Comparison of ENCODE assay signal across 8 mouse cellular contexts in the genomic region with DNA sequence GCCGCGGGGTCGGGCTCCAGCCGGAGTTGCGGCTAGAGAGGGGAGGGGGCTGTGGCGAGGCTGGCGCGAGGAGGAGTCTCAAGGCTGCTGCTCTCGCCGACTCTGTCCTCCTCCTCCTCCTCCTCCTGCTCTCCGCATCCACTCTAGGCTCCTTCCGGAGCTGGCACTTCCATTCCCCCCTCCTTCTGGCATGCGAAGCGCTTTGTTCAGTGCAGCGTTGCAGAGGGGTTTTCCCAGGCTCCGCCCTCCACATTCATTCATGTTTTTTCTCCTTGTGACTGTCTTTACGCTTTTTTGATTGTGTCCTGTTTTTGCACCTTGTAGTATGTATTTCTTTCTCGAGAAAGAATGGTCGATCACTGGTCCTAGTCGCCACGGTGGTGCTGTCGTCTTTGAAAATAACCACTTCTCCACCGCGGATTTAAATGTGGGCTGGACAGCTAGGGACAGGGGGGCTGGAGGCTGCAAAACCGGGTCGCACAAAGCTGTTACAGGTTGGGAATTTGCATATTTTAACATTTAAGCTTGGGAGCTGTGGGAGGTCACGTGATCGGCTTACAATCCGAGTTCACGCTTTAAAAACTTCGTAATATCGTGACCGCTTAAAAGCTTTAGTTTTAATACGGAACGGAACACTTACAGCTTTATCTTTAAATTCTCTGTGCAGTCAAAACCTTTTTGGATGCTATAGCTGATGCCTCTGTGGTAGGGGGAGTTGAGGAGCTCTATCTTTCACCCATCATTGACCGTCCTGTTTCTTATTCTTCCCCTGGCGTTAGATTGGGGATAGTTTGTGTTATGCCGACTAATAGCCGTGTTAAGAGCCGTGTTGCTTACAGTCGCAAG. TPM values are rescaled to one million over a fixed set of nuclear protein-coding genes. Genes with fewer than 3 reads are reported as not detected.
DNase-seq lines count a peak whose midpoint lies in the region; ATAC-seq and TF ChIP-seq lines count a peak whose summit lies in the region.

No protein-coding gene starts in this region.

- H3K4me3 ChIP-seq in forebrain, postnatal 0 days (ENCODE audit: low read depth, low read length) = peak overlapping the region; percentile 90
- H3K4me3 ChIP-seq in lung, embryonic 16.5 days (ENCODE audit: low read length) = peak overlapping the region; percentile 97

- 0 out of 2 replicates have a peak, but pooled peaks cover 8% of the 10 kb centered on the region for H3K36me3 ChIP-seq in forebrain, postnatal 0 days (ENCODE audit: insufficient read depth)
- H3K36me3 ChIP-seq in lung, embryonic 16.5 days (ENCODE audit: control insufficient read depth, insufficient read depth, low read length) = peaks cover 10% of the 10 kb centered on the region

- H3K9ac ChIP-seq in forebrain, postnatal 0 days = peak overlapping the region; percentile 89
- H3K9ac ChIP-seq in lung, embryonic 16.5 days (ENCODE audit: low read length) = peak overlapping the region; percentile 82

- no peaks in the 10 kb centered on the region for H3K9me3 ChIP-seq in forebrain, postnatal 0 days (ENCODE audit: low read length)
- no peaks in the 10 kb centered on the region for H3K9me3 ChIP-seq in lung, embryonic 16.5 days (ENCODE audit: control insufficient read depth, low read length)

- H3K4me1 ChIP-seq in forebrain, postnatal 0 days (ENCODE audit: insufficient read depth) = 0 out of 2 replicates have a peak, but pooled peaks cover 9% of the 10 kb centered on the region
- H3K4me1 ChIP-seq in lung, embryonic 16.5 days (replicated peaks; ENCODE audit: control insufficient read depth, insufficient read depth, low read length) = peaks cover 12% of the 10 kb centered on the region

- H3K4me2 ChIP-seq in forebrain, postnatal 0 days (ENCODE audit: low read depth) = peak overlapping the region; percentile 82
- peak overlapping the region; percentile 91 for H3K4me2 ChIP-seq in lung, embryonic 16.5 days (ENCODE audit: low read depth, low read length)

- WGBS in forebrain, postnatal 0 days = under 1% methylated on average over 38 of the region's 41 CpGs
- under 1% methylated on average over 35 of the region's 41 CpGs for WGBS in lung, embryonic 16.5 days

- peak; percentile 82 for DNase-seq in MN1 (ENCODE audit: low spot score)
- peak; percentile 75 for DNase-seq in cerebellum, adult 11-12 months
- peak; percentile 87 for DNase-seq in forebrain, postnatal 0 days
- DNase-seq in layer of hippocampus, postnatal 10 days (ENCODE audit: low spot score in 2 of 2) = peak; percentile 59 to 66
- DNase-seq in ovary, adult 18-20 months (ENCODE audit: low spot score) = peak; percentile 63
- peak; percentile 62 to 74 for DNase-seq in thymus, adult 18-20 months

- peak; percentile 83 for ATAC-seq in forebrain, postnatal 0 days
- peak; percentile 39 to 56 for ATAC-seq in hematopoietic stem cell, adult 5-6 weeks (replicated peaks in 1 of 2; ENCODE audit: insufficient read depth in 1 of 2, low FRiP score in 2 of 2, low TSS enrichment in 1 of 2, low read depth in 1 of 2, poor library complexity in 2 of 2, severe bottlenecking in 2 of 2)
- ATAC-seq in lung, embryonic 16.5 days (ENCODE audit: low read depth) = peak; percentile 49

- no peaks in the 10 kb centered on the region for H3K27me3 ChIP-seq in forebrain, postnatal 0 days (ENCODE audit: insufficient read depth, low read length)
- H3K27me3 ChIP-seq in lung, embryonic 16.5 days (ENCODE audit: control insufficient read depth, insufficient read depth, low read depth, low read length) = no peaks in the 10 kb centered on the region

- H3K27ac ChIP-seq in forebrain, postnatal 0 days (ENCODE audit: low read depth, low read length) = peak overlapping the region; percentile 93
- H3K27ac ChIP-seq in lung, embryonic 16.5 days (ENCODE audit: low read length) = peak overlapping the region; percentile 96

- TF ChIP-seq CTCF in forebrain, postnatal 0 days (IDR thresholded peaks at IDR 0.05; ENCODE audit: low read depth) = peak; percentile 32; the same call in 1 of the 2 replicates

RNA-seq across cellular contexts. Expression of a gene that starts 1.1 kb away (rescaled TPM):
- 19.9 and 26.7 TPM in 2 replicates for total RNA-seq in forebrain, postnatal 0 days (2014; rRNA removed)
- polyA plus RNA-seq in forebrain, postnatal 0 days (2015; fragmentation: Nextera tagmentation; extraction: Ambion mirVana) = 10.8 and 16.6 TPM in 2 replicates
- total RNA-seq in hematopoietic stem cell, adult 5-6 weeks (2017) = 14.1 and 23.1 TPM in 2 replicates
- total RNA-seq in layer of hippocampus, postnatal 10 days (2021) = 10 to 100 TPM; 40.9 to 44.3 TPM
- 7.6 and 8.6 TPM in 2 replicates for polyA plus RNA-seq in lung, embryonic 16.5 days (2015; fragmentation: Nextera tagmentation; extraction: Ambion mirVana)

Comparison
In these comparisons a context has a peak if more than half of its experiments do, and no peak if none do; other contexts are left out.
1. Peak in every context shown above with its lines: DNase-seq, ATAC-seq, H3K4me3 ChIP-seq and H3K27ac ChIP-seq.